Mouse (Mus musculus): ENCODE measurements around the gene Samd3.

Samd3 gene

DNA sequence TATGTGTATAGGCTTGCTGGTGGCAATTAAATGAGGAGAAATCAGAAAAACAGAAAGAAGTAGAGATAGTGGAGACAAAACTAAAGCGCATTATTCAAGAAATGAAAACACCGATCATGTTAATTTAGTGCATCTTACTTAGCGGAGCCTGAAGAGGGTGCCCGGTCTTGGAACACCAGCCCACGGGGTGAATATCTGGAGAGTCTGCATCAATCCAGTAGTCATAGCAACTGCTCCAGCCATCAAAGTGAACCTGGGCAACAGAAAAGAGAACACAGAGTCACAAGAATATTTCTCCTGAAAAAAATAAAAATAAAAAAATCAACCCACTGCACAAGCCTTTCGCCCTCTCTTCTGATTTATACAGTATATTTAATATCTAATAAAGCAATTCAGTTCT lies 74.0 kb downstream of the Samd3 start:
- DNase-seq (ENCODE audit: low read depth, low spot score) = no peak

DNA sequence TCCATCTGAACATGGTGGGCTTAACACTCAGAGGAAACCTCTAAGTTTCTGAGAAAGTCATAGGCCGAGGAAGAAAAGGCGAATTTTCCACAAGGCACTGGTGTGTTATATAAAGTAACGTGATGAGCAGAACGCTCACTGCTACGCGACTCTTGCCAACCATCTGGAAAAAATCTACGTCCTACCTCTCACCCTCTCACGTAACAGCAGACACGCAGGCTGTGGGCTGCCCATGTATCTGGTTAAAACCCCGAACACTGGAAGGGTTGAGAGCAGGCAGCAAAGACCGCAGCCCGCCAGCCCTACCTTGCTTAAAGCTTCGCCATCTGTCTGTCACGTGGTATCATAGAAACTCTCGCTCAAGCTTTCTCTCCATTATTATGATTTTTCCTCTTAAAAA lies 84.8 kb downstream of the Samd3 start:
- no peak for DNase-seq (ENCODE audit: low read depth, low spot score)

DNA sequence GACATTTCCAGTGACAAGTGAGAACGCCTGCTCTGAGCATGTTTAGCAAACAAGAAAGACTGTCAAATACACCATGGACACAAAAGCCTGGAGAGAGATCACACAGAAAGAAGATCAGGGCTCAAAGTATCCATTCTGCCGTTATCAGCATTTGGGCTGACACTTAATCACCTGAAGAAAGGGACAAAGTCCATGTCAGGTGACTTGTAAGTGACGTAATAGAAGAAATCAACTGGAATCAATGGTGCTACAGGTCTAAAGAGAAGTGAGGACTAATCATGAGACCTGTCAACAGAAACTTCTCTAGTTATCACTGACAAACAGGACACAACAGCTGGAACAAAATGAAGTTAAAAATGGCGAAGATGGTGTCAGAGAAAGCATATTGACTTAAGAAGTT lies 91.2 kb downstream of the Samd3 start:
- no peak for DNase-seq (ENCODE audit: low read depth, low spot score)

All from forelimb bud, embryonic 11.5 days (tissue).